Mouse (Mus musculus): ENCODE measurements around the gene 4930558C23Rik. TPM values are rescaled to one million over a fixed set of nuclear protein-coding genes. Genes with fewer than 3 reads are reported as not detected.
"Not testable (repeated sequence)": the region's sequence is repeated elsewhere in the genome, so short reads cannot be mapped to it uniquely, and the experiment has no call there.

Gene 4930558C23Rik
- polyA plus RNA-seq, 1 experiment: not detected

GRCm38 (mm10) chr3:95346454-95346853 is 56.2 kb downstream of the 4930558C23Rik start:
- Histone ChIP-seq H3K4me1 (replicated peaks; ENCODE audit: control insufficient read depth, insufficient read depth, low read length) (no peaks in the 10 kb centered on the region), H3K27ac (ENCODE audit: control insufficient read depth, insufficient read depth, low read length) (no peak overlapping the region), H3K36me3 (ENCODE audit: control insufficient read depth, insufficient read depth, low read length) (peaks cover 52% of the 10 kb centered on the region), H3K4me3 (ENCODE audit: control insufficient read depth, insufficient read depth, low read length) (no peak overlapping the region), H3K27me3 (ENCODE audit: control insufficient read depth, insufficient read depth, low read length) (no peaks in the 10 kb centered on the region)
- DNase-seq: no peak
- TF ChIP-seq CTCF (IDR thresholded peaks at IDR 0.05; ENCODE audit: borderline replicate concordance, control insufficient read depth, extremely low read depth, insufficient read depth, low read length, poor library complexity) (no peak), POLR2A (IDR thresholded peaks at IDR 0.05; ENCODE audit: control insufficient read depth, extremely low read depth, insufficient read depth, low read length, poor library complexity) (no peak)
- 98% methylated on average over 7 of the region's 7 CpGs for WGBS

GRCm38 (mm10) chr3:95343356-95344000 is 59.2 kb downstream of the 4930558C23Rik start:
- H3K36me3 ChIP-seq (ENCODE audit: control insufficient read depth, insufficient read depth, low read length): peaks cover 76% of the 10 kb centered on the region
- H3K27me3 ChIP-seq (ENCODE audit: control insufficient read depth, insufficient read depth, low read length); DNase-seq; H3K4me3 ChIP-seq (ENCODE audit: control insufficient read depth, insufficient read depth, low read length); H3K4me1 ChIP-seq (replicated peaks; ENCODE audit: control insufficient read depth, insufficient read depth, low read length); H3K27ac ChIP-seq (ENCODE audit: control insufficient read depth, insufficient read depth, low read length): not testable (repeated sequence)
- WGBS: 96% methylated on average over 9 of the region's 9 CpGs

- Histone ChIP-seq H3K4me1 (replicated peaks; ENCODE audit: control insufficient read depth, insufficient read depth, low read length) (no peaks in the 10 kb centered on the region), H3K36me3 (ENCODE audit: control insufficient read depth, insufficient read depth, low read length) (peaks cover 57% of the 10 kb centered on the region), H3K4me3 (ENCODE audit: control insufficient read depth, insufficient read depth, low read length) (no peak overlapping the region), H3K27me3 (ENCODE audit: control insufficient read depth, insufficient read depth, low read length) (no peaks in the 10 kb centered on the region), H3K27ac (ENCODE audit: control insufficient read depth, insufficient read depth, low read length) (no peak overlapping the region)
- 96% methylated on average over 4 of the region's 4 CpGs for WGBS
- TF ChIP-seq POLR2A (IDR thresholded peaks at IDR 0.05; ENCODE audit: control insufficient read depth, extremely low read depth, insufficient read depth, low read length, poor library complexity) (no peak), CTCF (IDR thresholded peaks at IDR 0.05; ENCODE audit: borderline replicate concordance, control insufficient read depth, extremely low read depth, insufficient read depth, low read length, poor library complexity) (no peak)
- DNase-seq: no peak
Observed at GRCm38 (mm10) chr3:95338251-95338650, 64.4 kb downstream of the 4930558C23Rik start.

GRCm38 (mm10) chr3:95337345-95337744 is 65.3 kb downstream of the 4930558C23Rik start:
- peaks cover 60% of the 10 kb centered on the region for H3K36me3 ChIP-seq (ENCODE audit: control insufficient read depth, insufficient read depth, low read length)
- 97% methylated on average over 4 of the region's 4 CpGs for WGBS
- no peak for DNase-seq

More at GRCm38 (mm10) chr3:95337345-95337744, 65.3 kb downstream of the 4930558C23Rik start:
- Histone ChIP-seq H3K4me1 (replicated peaks; ENCODE audit: control insufficient read depth, insufficient read depth, low read length) (no peaks in the 10 kb centered on the region), H3K27me3 (ENCODE audit: control insufficient read depth, insufficient read depth, low read length) (no peaks in the 10 kb centered on the region), H3K4me3 (ENCODE audit: control insufficient read depth, insufficient read depth, low read length) (no peak overlapping the region), H3K27ac (ENCODE audit: control insufficient read depth, insufficient read depth, low read length) (no peak overlapping the region)
- TF ChIP-seq CTCF (IDR thresholded peaks at IDR 0.05; ENCODE audit: borderline replicate concordance, control insufficient read depth, extremely low read depth, insufficient read depth, low read length, poor library complexity): no peak
- TF ChIP-seq POLR2A (IDR thresholded peaks at IDR 0.05; ENCODE audit: control insufficient read depth, extremely low read depth, insufficient read depth, low read length, poor library complexity): no peak

Other genes starting within 250 kb of the 4930558C23Rik start
- 12.0 and 14.0 TPM in 2 replicates for gene Sema6c, start 242.4 kb downstream of the 4930558C23Rik start, polyA plus RNA-seq (2012; rRNA removed)
- 39.7 and 41.7 TPM in 2 replicates for gene Gabpb2, start 184.9 kb downstream of the 4930558C23Rik start, polyA plus RNA-seq (2012; rRNA removed)
- 137 and 156 TPM in 2 replicates for gene Cdc42se1, start 174.1 kb downstream of the 4930558C23Rik start, polyA plus RNA-seq (2012; rRNA removed)
- 53.0 and 66.1 TPM in 2 replicates for gene Mllt11, start 170.7 kb downstream of the 4930558C23Rik start, polyA plus RNA-seq (2012; rRNA removed)
- gene Gm128, start 161.2 kb downstream of the 4930558C23Rik start, polyA plus RNA-seq (2012; rRNA removed): 0.30 and 0.33 TPM in 2 replicates
- gene Bnipl, start 151.6 kb downstream of the 4930558C23Rik start, polyA plus RNA-seq (2012; rRNA removed): 1.3 and 1.6 TPM in 2 replicates
- gene Mindy1, start 121.5 kb downstream of the 4930558C23Rik start, polyA plus RNA-seq (2012; rRNA removed): 50.3 and 50.4 TPM in 2 replicates
- gene Prune1, start 120.8 kb downstream of the 4930558C23Rik start, polyA plus RNA-seq (2012; rRNA removed): 17.2 and 18.5 TPM in 2 replicates
- gene Anxa9, start 95.7 kb downstream of the 4930558C23Rik start, polyA plus RNA-seq (2012; rRNA removed): 1.4 and 1.5 TPM in 2 replicates
- gene Cers2, start 88.0 kb downstream of the 4930558C23Rik start, polyA plus RNA-seq (2012; rRNA removed): 129 and 140 TPM in 2 replicates
- 30.7 and 31.8 TPM in 2 replicates for gene Setdb1, start 45.6 kb downstream of the 4930558C23Rik start, polyA plus RNA-seq (2012; rRNA removed)
- gene Arnt, start 31.5 kb upstream of the 4930558C23Rik start, polyA plus RNA-seq (2012; rRNA removed): 40.5 and 54.5 TPM in 2 replicates
- gene Ctsk, start 96.4 kb upstream of the 4930558C23Rik start, polyA plus RNA-seq (2012; rRNA removed): 2.0 and 2.5 TPM in 2 replicates
- 48.5 and 70.6 TPM in 2 replicates for gene Ctss, start 123.9 kb upstream of the 4930558C23Rik start, polyA plus RNA-seq (2012; rRNA removed)
- gene Hormad1, start 156.8 kb upstream of the 4930558C23Rik start, polyA plus RNA-seq (2012; rRNA removed): not detected in 2 replicates
- 8.6 and 9.3 TPM in 2 replicates for gene Golph3l, start 186.1 kb upstream of the 4930558C23Rik start, polyA plus RNA-seq (2012; rRNA removed)
- gene Ensa, start 222.2 kb upstream of the 4930558C23Rik start, polyA plus RNA-seq (2012; rRNA removed): 17.1 and 18.3 TPM in 2 replicates